Mouse (Mus musculus) heart, postnatal 0 days (tissue): ENCODE measurements around the gene E130208F15Rik.

Experiments used
- CTCF ChIP-seq: IDR thresholded peaks from 2 replicates; pipeline ENCODE4 v1.5.1; 2016; ENCODE audit warnings: antibody characterized with exemption, control low read depth, low read depth
- EP300 ChIP-seq: IDR thresholded peaks from 2 replicates; pipeline ENCODE4 v1.6.1; 2016; ENCODE audit warnings: antibody characterized with exemption, low read depth

DNA sequence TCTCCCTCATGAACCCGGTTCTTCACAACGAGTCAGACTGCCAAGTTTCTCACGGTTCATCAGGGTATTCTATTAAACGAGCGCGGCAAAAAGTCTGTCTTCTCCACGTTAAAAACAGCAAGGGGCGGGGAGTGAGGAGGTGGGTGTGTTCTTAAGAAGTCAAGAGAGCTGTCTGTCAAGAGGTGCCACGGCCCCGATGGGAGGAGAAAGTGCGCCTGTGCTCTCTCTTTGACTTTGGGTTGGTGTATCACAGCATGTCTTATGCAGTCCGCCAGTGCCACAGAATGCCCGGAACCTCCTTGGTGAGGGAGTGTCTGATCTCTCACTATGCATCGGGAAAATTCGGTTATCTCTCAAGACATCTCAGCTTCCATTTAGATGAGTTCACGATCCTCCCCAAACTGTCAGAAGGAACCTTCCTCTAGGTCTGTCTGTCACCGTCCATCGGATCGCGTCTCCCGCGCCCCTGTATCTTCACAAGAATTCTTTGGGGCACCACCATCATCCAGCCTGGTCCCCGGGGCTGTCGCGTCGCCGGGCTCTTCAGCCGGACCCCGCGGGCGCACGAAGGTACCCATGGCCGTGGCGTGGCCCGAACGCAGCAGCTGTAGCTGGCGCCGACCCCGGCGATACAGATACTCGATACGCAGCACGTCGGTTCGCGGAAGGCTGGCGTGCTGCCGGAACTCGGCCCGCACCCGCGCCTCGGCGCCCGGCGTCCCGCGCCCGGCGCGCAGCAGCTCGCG is at the start of gene E130208F15Rik:
- no peak for TF ChIP-seq CTCF
- TF ChIP-seq EP300, result no peak
